Comparison of ENCODE assay signal across 18 mouse cellular contexts in genomic region chr2:50120839-50121238, GRCm38 (mm10). TPM values are rescaled to one million over a fixed set of nuclear protein-coding genes. Genes with fewer than 3 reads are reported as not detected.
DNase-seq lines count a peak whose midpoint lies in the region; ATAC-seq and TF ChIP-seq lines count a peak whose summit lies in the region.
"Had no signal": no experiment of that assay in that cellular context is flagged by ENCODE, and none has a peak within 500 bp of the region (broad histone marks: within the 10 kb centered on the region; RNA-seq: fewer than 3 reads in every experiment).

No protein-coding gene starts in this region.

- no peak for TF ChIP-seq CTCF in forebrain, postnatal 0 days (IDR thresholded peaks at IDR 0.05; ENCODE audit: low read depth)
- TF ChIP-seq CTCF in hindbrain, postnatal 0 days (IDR thresholded peaks at IDR 0.05; ENCODE audit: low read depth) = no peak
- no peak for TF ChIP-seq CTCF in midbrain, postnatal 0 days (IDR thresholded peaks at IDR 0.05)

- 64% methylated on average over 9 of the region's 9 CpGs for WGBS in forebrain, postnatal 0 days
- 83% methylated on average over 9 of the region's 9 CpGs for WGBS in forebrain, embryonic 13.5 days
- whole genome bisulfite sequencing in hindbrain, postnatal 0 days = 66% methylated on average over 9 of the region's 9 CpGs
- 82% methylated on average over 9 of the region's 9 CpGs for WGBS in hindbrain, embryonic 14.5 days
- 62% methylated on average over 9 of the region's 9 CpGs for WGBS in midbrain, embryonic 16.5 days
- 60% methylated on average over 9 of the region's 9 CpGs for WGBS in midbrain, postnatal 0 days

- no peaks in the 10 kb centered on the region for H3K4me1 ChIP-seq in forebrain, postnatal 0 days (ENCODE audit: insufficient read depth)
- no peaks in the 10 kb centered on the region for H3K4me1 ChIP-seq in forebrain, embryonic 13.5 days
- H3K4me1 ChIP-seq in hindbrain, postnatal 0 days (ENCODE audit: insufficient read depth, low read length) = no peaks in the 10 kb centered on the region
- H3K4me1 ChIP-seq in hindbrain, embryonic 14.5 days (replicated peaks; ENCODE audit: control insufficient read depth, insufficient read depth, low read length) = no peaks in the 10 kb centered on the region
- H3K4me1 ChIP-seq in midbrain, embryonic 16.5 days (ENCODE audit: control insufficient read depth, insufficient read depth, low read length) = no peaks in the 10 kb centered on the region
- no peaks in the 10 kb centered on the region for H3K4me1 ChIP-seq in midbrain, postnatal 0 days (ENCODE audit: insufficient read depth, low read length)
- H3K4me1 ChIP-seq: heart, embryonic 13.5 days; hindbrain, embryonic 13.5 days had no signal

- no peaks in the 10 kb centered on the region for H3K27me3 ChIP-seq in forebrain, postnatal 0 days (ENCODE audit: insufficient read depth, low read length)
- no peaks in the 10 kb centered on the region for H3K27me3 ChIP-seq in forebrain, embryonic 13.5 days
- no peaks in the 10 kb centered on the region for H3K27me3 ChIP-seq in hindbrain, postnatal 0 days (ENCODE audit: insufficient read depth, low read length)
- H3K27me3 ChIP-seq in hindbrain, embryonic 14.5 days (ENCODE audit: control insufficient read depth, insufficient read depth, low read length) = no peaks in the 10 kb centered on the region
- no peaks in the 10 kb centered on the region for H3K27me3 ChIP-seq in midbrain, embryonic 16.5 days (ENCODE audit: control insufficient read depth, insufficient read depth, low read depth, low read length)
- H3K27me3 ChIP-seq in midbrain, postnatal 0 days (ENCODE audit: insufficient read depth, low read length) = no peaks in the 10 kb centered on the region
- H3K27me3 ChIP-seq: CH12.LX; heart, embryonic 13.5 days; hindbrain, embryonic 13.5 days had no signal

- H3K9me3 ChIP-seq in forebrain, postnatal 0 days (ENCODE audit: low read length) = no peaks in the 10 kb centered on the region
- H3K9me3 ChIP-seq in forebrain, embryonic 13.5 days (replicated peaks) = no peaks in the 10 kb centered on the region
- H3K9me3 ChIP-seq in hindbrain, postnatal 0 days (ENCODE audit: low read length) = no peaks in the 10 kb centered on the region
- no peaks in the 10 kb centered on the region for H3K9me3 ChIP-seq in hindbrain, embryonic 14.5 days (ENCODE audit: control insufficient read depth, low read length)
- no peaks in the 10 kb centered on the region for H3K9me3 ChIP-seq in midbrain, embryonic 16.5 days (replicated peaks; ENCODE audit: control insufficient read depth, low read length, poor library complexity, severe bottlenecking)
- H3K9me3 ChIP-seq in midbrain, postnatal 0 days (ENCODE audit: low read length) = no peaks in the 10 kb centered on the region
- H3K9me3 ChIP-seq: embryonic facial prominence, embryonic 10.5 days; heart, embryonic 13.5 days; hindbrain, embryonic 13.5 days had no signal

- peak; percentile 82 for ATAC-seq in forebrain, postnatal 0 days
- no peak for ATAC-seq in forebrain, embryonic 13.5 days
- ATAC-seq in hindbrain, postnatal 0 days = 0 out of 2 replicates have a peak, but pooled peaks have one; percentile 24
- no peak for ATAC-seq in hindbrain, embryonic 14.5 days (ENCODE audit: low FRiP score)
- no peak for ATAC-seq in midbrain, embryonic 16.5 days
- no peak for ATAC-seq in midbrain, postnatal 0 days (ENCODE audit: low FRiP score)
- ATAC-seq: activated CD4-positive, CD25-positive, alpha-beta regulatory T cell, adult 4 months; intestine, embryonic 16.5 days; Patski had no signal

- no peak overlapping the region for H3K4me2 ChIP-seq in forebrain, postnatal 0 days (ENCODE audit: low read depth)
- H3K4me2 ChIP-seq in forebrain, embryonic 13.5 days = no peak overlapping the region
- H3K4me2 ChIP-seq in hindbrain, postnatal 0 days (ENCODE audit: low read depth, low read length) = no peak overlapping the region
- H3K4me2 ChIP-seq in hindbrain, embryonic 14.5 days (replicated peaks) = no peak overlapping the region
- no peak overlapping the region for H3K4me2 ChIP-seq in midbrain, embryonic 16.5 days (ENCODE audit: low read length)
- H3K4me2 ChIP-seq in midbrain, postnatal 0 days (ENCODE audit: low read depth, low read length, poor library complexity, severe bottlenecking) = no peak overlapping the region
- H3K4me2 ChIP-seq: heart, embryonic 13.5 days; hindbrain, embryonic 13.5 days had no signal

- no peak overlapping the region for H3K4me3 ChIP-seq in forebrain, postnatal 0 days (ENCODE audit: low read depth, low read length)
- H3K4me3 ChIP-seq in forebrain, embryonic 13.5 days = no peak overlapping the region
- H3K4me3 ChIP-seq in hindbrain, postnatal 0 days (ENCODE audit: low read length) = no peak overlapping the region
- H3K4me3 ChIP-seq in hindbrain, embryonic 14.5 days (replicated peaks; ENCODE audit: low read length) = no peak overlapping the region
- H3K4me3 ChIP-seq in midbrain, embryonic 16.5 days (ENCODE audit: low read depth, low read length) = no peak overlapping the region
- H3K4me3 ChIP-seq in midbrain, postnatal 0 days (ENCODE audit: low read depth, low read length) = no peak overlapping the region
- H3K4me3 ChIP-seq: embryonic facial prominence, embryonic 10.5 days; heart, embryonic 13.5 days; hindbrain, embryonic 13.5 days had no signal

- H3K36me3 ChIP-seq in forebrain, postnatal 0 days (ENCODE audit: insufficient read depth) = no peaks in the 10 kb centered on the region
- H3K36me3 ChIP-seq in forebrain, embryonic 13.5 days (ENCODE audit: poor library complexity, severe bottlenecking) = no peaks in the 10 kb centered on the region
- no peaks in the 10 kb centered on the region for H3K36me3 ChIP-seq in hindbrain, postnatal 0 days (ENCODE audit: insufficient read depth, low read length)
- no peaks in the 10 kb centered on the region for H3K36me3 ChIP-seq in hindbrain, embryonic 14.5 days (replicated peaks; ENCODE audit: control insufficient read depth, insufficient read depth)
- no peaks in the 10 kb centered on the region for H3K36me3 ChIP-seq in midbrain, embryonic 16.5 days (ENCODE audit: control insufficient read depth, insufficient read depth, low read length)
- H3K36me3 ChIP-seq in midbrain, postnatal 0 days (ENCODE audit: insufficient read depth, low read length) = no peaks in the 10 kb centered on the region
- H3K36me3 ChIP-seq: embryonic facial prominence, embryonic 10.5 days; heart, embryonic 13.5 days; hindbrain, embryonic 13.5 days had no signal

- peak; percentile 48 for DNase-seq in forebrain, postnatal 0 days
- peak; percentile 46 for DNase-seq in hindbrain, postnatal 0 days (ENCODE audit: low spot score)
- DNase-seq in hindbrain, embryonic 14.5 days (ENCODE audit: low spot score) = no peak
- DNase-seq in midbrain, postnatal 0 days (ENCODE audit: low spot score) = no peak
- DNase-seq in left cerebral cortex, adult 18-20 months (ENCODE audit: low spot score in 2 of 2) = no peak
- DNase-seq: adrenal gland, postnatal 14 days; cerebellum, adult 2 months; cerebellum, postnatal 10 days; gastrocnemius, postnatal 14 days had no signal

- no peak overlapping the region for H3K9ac ChIP-seq in forebrain, postnatal 0 days
- no peak overlapping the region for H3K9ac ChIP-seq in forebrain, embryonic 13.5 days
- H3K9ac ChIP-seq in hindbrain, postnatal 0 days (replicated peaks; ENCODE audit: low read length) = no peak overlapping the region
- H3K9ac ChIP-seq in hindbrain, embryonic 14.5 days = no peak overlapping the region
- no peak overlapping the region for H3K9ac ChIP-seq in midbrain, embryonic 16.5 days (ENCODE audit: low read depth, low read length)
- H3K9ac ChIP-seq in midbrain, postnatal 0 days (replicated peaks; ENCODE audit: low read length, poor library complexity, severe bottlenecking) = no peak overlapping the region
- H3K9ac ChIP-seq: heart, embryonic 13.5 days; hindbrain, embryonic 13.5 days had no signal

- no peak overlapping the region for H3K27ac ChIP-seq in forebrain, postnatal 0 days (ENCODE audit: low read depth, low read length)
- no peak overlapping the region for H3K27ac ChIP-seq in forebrain, embryonic 13.5 days
- no peak overlapping the region for H3K27ac ChIP-seq in hindbrain, postnatal 0 days
- no peak overlapping the region for H3K27ac ChIP-seq in hindbrain, embryonic 14.5 days
- H3K27ac ChIP-seq in midbrain, embryonic 16.5 days (ENCODE audit: low read length) = 0 out of 2 replicates have a peak overlapping the region, but pooled peaks have one; percentile 20
- H3K27ac ChIP-seq in midbrain, postnatal 0 days (ENCODE audit: low read depth, low read length) = no peak overlapping the region
- H3K27ac ChIP-seq: embryonic facial prominence, embryonic 10.5 days; heart, embryonic 13.5 days; hindbrain, embryonic 13.5 days had no signal

RNA-seq across cellular contexts. Expression of gene Lypd6, which starts 54.6 kb away (rescaled TPM):
- 12.2 and 19.2 TPM in 2 replicates for total RNA-seq in forebrain, postnatal 0 days (2014; rRNA removed)
- 14.1 and 17.2 TPM in 2 replicates for polyA plus RNA-seq in forebrain, postnatal 0 days (2015; fragmentation: Nextera tagmentation; extraction: Ambion mirVana)
- 10.7 and 12.6 TPM in 2 replicates for polyA plus RNA-seq in forebrain, embryonic 13.5 days (2015; fragmentation: Nextera tagmentation; extraction: Ambion mirVana)
- 11.8 and 19.4 TPM in 2 replicates for total RNA-seq in hindbrain, postnatal 0 days (2014; rRNA removed)
- polyA plus RNA-seq in hindbrain, postnatal 0 days (2015; fragmentation: Nextera tagmentation; extraction: Ambion mirVana) = 13.6 and 14.1 TPM in 2 replicates
- 10.7 and 14.6 TPM in 2 replicates for polyA plus RNA-seq in hindbrain, embryonic 14.5 days (2014; fragmentation: Nextera tagmentation; extraction: Ambion mirVana)
- 7.9 and 14.4 TPM in 2 replicates for polyA plus RNA-seq in midbrain, embryonic 16.5 days (2015; fragmentation: Nextera tagmentation; extraction: Ambion mirVana)
- total RNA-seq in midbrain, postnatal 0 days (2014; rRNA removed) = 14.0 and 29.5 TPM in 2 replicates
- 20.4 and 25.7 TPM in 2 replicates for polyA plus RNA-seq in midbrain, postnatal 0 days (2015; fragmentation: Nextera tagmentation; extraction: Ambion mirVana)
- 10 to 100 TPM; 22.2 to 22.8 TPM for total RNA-seq in left cerebral cortex, adult 18-20 months (2021)
- total RNA-seq: CH12.LX had no signal
- polyA plus RNA-seq: activated CD4-positive, CD25-positive, alpha-beta regulatory T cell, adult 4 months; Patski had no signal

Comparison
In these comparisons a context has a peak if more than half of its experiments do, and no peak if none do; other contexts are left out.
1. ATAC-seq: peak in forebrain, postnatal 0 days (single experiment) and hindbrain, postnatal 0 days (single experiment); none in forebrain, embryonic 13.5 days (single experiment), hindbrain, embryonic 14.5 days (single experiment), midbrain, embryonic 16.5 days (single experiment) and midbrain, postnatal 0 days (single experiment).
2. DNase-seq: peak in forebrain, postnatal 0 days (single experiment) and hindbrain, postnatal 0 days (single experiment); none in hindbrain, embryonic 14.5 days (single experiment), midbrain, postnatal 0 days (single experiment) and left cerebral cortex, adult 18-20 months (0 of 2).